Mouse (Mus musculus) frontal cortex, adult (tissue): Measurements from ENCODE around the gene Phactr3.

ENCODE experiments used
- ATAC-seq: cut with Nextera tagmentation; 2 replicates; pipeline ENCODE4 v1.9.2; 2017; ENCODE audit warnings: mild to moderate bottlenecking, moderate library complexity, mixed read lengths; ENCODE audit not compliant: low TSS enrichment

Gene Phactr3

DNA sequence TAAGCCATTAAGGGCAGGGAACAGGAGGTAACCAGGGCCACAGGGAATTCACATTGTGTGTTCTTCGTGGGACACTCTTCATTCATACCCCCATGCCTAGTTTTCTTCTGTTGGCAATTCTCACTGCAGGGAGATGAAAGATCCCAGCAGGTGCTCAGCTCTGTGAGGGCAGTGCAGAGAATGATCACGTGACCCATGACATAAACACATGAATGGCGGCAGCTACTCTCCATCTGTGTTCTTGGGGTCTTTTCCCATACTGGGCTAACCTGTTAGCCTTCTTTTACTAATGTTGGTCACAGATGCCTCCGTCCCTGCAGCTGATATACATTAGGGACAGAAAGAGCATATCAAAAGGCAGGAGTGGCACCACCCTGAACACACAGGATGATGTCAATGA, 16.9 kb downstream of the Phactr3 start:
- ATAC-seq, result no peak

DNA sequence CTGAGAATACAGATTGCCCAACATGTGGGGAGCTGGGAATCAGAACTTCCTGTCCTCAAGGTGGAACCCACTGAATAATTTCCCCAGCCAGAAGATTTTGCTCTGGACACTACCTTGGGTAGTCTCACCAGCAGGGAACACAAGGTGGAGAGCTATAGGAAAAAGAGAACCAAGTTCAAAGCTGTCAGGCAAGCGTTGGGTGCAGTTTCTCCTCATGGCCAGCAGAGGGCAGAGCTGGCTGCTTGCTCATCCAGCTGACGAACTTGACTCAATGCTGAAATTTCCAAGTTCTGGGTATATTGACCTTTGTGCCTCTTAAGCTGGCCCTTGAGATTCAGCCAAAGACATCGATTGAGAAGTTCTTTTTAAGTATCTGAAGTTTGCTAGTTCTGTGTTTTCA, 18.7 kb downstream of the Phactr3 start:
- peak; percentile 28 for ATAC-seq

DNA sequence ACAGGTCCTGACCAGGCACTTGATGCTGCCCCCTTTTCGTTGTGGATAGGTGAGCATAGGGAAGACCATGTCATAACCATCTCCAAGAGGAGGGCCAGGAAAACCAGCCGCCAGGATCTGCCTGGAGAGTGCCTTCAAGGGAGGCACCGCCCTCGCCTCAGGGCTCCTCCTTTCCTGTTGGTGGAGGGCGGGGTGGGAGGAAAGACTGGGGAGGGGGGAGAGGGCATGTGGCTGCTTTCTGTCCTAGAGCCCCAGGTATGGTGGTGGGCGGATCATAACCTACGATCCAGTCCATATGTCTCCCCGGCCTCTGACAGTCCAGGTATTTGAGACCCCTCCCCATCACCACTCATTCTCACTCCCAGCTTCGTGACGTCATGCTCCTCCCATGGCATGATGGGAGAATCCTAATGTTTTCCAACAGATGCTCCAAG, 22.7 kb downstream of the Phactr3 start:
- peak; percentile 69 for ATAC-seq

DNA sequence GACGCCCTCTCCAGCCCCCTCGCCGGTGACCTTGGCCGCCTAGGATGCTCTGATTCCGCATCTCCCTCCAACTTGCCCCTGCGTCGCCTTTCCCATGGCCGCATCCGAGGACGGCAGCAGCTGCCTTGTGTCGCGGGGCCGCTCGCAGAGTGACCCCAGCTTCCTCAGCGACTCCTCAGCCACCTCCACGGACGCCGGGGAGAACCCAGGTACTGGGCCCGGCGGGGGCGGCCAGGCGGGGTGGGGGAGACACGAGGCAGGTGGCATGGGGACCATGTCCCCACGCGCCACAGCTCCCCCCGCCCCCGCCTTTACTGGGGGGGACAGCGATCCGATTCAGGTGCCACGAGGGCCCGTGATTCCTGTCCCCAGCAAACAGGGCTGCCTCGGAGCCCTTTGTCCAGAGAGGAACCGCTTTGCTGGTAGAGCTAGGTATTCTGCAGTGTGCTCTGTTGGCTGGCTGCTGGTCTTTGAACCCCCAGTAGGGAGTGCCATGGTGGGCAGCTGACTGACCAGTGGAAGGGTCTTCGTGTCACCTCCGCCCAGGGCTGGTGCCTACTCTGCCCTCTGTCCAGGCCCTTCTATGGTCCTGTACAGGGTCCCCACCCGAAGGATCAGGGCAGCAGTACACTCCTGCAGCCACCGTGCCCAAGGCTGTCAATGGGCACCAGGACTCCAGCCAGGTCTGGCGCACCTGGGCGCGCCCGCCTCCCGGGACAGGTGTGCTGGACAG, 23.7 kb downstream of the Phactr3 start:
- ATAC-seq, result peak; percentile 7; the same call in 1 of the 2 replicates

DNA sequence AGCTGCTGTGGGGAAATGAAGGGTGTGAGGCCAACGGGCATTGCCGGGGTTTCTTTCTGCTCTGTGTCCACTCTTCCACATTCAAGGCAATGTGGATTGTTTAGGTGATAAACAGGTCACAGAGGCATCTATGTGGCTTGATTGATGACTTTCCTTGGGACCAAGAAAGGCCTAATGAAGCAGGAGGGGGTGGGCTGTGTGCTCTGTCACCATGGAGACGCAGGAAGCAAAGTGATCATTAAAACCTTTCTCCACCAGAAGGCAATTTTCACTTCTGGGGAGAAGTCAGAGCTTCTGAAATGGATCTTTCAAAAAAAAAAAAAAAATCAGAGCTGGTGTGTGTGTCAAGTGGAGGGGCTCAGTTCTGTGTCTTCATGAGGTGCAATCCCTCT, 24.2 kb downstream of the Phactr3 start:
- ATAC-seq, result no peak

DNA sequence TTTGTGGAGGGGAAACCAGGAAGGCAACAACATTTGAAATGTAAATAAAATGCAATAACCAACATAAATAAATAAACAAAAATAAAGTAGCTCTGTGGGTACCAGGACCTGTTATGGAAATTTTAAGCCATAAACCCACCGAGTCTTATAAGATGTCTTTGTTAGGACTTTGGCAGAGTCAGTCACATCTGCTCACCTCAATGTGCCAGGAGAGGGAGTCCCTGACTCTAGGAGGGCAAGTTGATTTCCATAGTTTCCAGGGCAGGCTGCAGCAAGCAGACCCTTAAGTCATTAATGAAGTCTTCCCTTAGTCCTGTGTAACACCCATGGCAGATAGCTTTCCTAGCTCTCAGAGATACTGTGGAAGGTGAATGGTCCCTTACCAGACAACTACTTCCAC, 25.1 kb downstream of the Phactr3 start:
- no peak for ATAC-seq

DNA sequence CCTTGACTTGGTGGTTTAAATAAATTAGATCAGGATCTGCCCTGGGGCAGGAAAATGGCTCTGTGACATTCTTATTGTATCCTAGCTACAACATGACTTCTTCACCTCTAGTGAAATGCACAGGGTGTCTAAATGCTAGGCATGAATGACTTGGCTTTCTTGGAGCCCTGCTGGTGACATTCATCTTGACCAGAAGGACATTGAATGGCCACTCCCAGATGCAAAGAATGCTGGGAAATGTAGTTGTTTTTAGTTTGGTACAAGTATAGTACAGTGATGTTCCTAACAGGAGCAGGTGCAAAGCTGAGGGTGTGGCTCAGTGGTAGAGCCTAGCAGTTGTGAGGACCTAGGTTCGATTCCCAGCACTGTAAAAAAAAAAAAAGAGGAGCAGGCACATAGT, 30.5 kb downstream of the Phactr3 start:
- ATAC-seq, result no peak

DNA sequence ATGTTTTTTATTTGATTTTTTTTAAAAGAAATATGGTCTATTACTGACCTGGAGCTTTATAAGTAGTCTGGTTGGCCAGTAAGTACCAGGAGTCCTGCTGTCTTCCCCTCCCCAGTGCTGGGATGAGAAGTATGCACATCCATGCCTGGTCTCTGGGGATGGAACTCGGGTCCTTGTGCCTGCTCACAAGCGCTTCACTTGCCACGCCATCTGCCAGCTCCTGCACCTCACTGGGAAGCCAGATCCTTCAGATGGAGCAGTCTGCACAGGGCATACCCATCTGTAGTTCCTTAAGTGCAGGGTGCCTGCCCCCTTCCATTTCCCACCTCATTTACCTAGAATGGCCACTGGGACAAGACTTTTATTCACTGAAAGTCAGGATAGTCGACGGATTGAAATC, 31.9 kb downstream of the Phactr3 start:
- no peak for ATAC-seq

DNA sequence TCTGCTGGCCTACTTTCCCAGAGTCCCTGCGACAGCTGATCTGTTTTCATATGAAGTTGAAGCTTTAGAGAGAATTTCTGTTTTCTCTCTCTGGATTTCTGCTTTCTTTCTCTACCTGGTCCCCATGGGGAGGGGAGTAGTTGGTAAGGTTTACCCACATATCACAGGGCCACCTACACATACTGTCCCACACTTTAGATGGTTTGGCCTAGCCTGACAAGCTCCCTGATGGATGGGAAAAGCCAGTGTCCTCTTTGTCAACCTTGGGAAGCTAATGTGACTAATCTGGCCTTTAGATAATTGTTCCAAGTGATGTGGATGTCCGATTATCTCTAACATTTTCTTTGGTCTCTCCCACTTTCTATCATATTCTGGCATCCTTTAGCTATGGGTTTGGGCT, 34.8 kb downstream of the Phactr3 start:
- ATAC-seq, result no peak

DNA sequence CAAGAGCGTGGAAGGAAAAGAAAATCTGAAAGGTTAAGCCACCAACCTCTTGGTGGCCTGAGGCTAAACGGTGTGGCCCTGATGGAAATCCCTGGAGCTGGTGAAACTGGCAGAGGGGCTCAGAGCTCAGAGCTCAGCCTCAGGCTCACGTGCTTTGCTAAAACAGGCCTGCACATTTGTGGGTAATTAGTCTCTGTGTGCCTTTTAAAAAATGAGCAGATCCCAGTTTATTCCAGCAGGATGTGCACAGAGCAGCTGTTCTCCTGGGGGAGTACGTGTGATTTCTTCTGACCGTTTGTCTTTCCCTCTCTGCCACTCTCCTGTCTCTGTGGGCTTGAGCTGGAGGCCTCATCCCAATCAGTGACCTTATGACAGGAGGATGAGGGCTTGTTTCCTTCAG, 35.4 kb downstream of the Phactr3 start:
- ATAC-seq, result peak; percentile 31

DNA sequence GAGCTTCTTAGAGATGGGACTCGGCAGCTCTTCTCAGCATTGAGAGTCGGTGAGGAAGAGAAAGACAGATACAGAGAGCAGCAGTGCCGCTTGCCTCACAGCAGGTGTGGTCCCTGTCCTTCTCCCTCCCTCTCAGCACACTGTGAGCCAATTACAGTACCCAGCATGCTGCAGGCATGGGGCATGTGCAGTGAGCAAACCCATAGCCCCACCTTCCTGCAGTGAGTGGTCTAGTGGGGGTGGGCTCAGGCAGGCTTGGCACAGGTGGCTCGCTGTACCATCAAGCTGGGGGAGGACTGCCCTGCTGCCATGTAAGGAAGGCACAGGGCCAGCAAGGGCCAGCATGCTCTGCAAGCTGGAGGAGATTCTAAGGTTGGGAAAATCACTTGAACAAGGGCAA, 35.8 kb downstream of the Phactr3 start:
- peak; percentile 51 for ATAC-seq

DNA sequence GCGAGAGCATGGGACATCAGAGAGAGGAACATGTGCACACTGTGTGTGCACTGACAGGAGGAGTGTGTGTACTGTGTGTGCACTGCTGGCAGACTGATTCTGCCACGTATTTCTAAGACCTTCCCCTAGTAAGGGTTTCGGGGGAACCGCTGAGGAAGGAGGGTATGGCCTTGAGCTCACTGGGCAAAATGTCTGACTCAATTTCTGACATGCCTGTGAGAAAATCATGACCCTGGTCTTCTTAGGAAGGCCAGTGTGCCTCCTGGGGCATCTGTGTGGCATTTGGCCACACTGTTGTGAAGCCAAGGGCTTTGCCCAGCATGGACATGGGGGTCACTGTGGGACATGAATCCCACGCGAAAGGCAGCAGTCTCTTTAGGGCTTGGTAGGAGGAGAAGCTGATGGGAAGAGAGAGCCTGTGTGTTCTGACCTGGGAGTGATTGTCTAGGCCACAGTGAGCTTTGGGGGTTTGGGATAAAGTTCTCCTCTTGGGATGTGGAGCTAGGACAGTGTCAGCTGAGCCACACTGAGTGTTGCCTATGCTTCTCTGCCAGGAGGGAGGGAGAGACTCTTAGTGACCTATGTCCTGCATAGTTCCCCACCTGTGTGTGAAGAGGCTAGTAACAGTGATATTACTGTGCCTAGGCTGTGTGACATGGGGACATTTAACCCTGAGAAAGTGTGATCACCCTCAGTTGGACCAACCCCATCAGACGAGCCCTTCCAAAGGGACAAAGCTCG, 36.6 kb downstream of the Phactr3 start:
- no peak for ATAC-seq

DNA sequence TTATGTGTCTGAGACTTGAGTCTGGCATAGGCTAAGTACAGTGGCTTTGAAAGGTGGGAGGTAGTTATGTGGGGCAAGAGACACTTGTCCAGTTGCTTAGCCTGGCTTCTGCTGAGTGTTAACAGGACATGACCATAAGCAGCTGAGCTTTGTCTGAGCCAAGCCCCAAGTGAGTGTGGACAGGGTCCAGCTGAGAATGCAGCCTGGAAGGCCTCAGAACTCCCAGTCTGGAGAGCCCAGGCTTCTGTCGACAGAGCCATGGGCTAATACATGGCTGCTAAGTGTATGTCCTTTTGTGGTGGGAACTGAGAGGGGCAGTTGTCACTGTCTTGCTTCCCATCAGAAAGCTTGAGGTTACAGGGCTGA, 37.1 kb downstream of the Phactr3 start:
- ATAC-seq, result no peak

DNA sequence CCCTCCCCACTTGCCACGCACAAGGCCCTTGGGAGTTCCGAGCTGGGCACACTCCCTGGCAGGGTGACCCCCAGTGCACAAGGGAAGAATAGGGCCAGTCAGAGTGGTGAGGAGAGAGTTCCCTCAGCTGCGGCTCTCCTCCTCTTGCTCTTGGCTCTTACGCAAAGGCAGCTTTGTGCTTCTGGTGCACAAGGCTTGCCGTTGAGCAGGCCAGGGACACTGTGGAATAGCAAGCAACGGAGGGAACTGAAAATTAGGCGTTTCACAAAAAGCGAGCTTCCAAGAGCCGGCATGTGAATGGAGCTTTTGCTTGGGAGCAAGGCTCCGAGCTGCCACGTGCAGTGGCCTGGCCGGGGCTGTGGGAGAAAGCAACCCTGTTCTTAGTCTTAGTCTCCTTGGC, 40.2 kb downstream of the Phactr3 start:
- ATAC-seq, result peak; percentile 71

DNA sequence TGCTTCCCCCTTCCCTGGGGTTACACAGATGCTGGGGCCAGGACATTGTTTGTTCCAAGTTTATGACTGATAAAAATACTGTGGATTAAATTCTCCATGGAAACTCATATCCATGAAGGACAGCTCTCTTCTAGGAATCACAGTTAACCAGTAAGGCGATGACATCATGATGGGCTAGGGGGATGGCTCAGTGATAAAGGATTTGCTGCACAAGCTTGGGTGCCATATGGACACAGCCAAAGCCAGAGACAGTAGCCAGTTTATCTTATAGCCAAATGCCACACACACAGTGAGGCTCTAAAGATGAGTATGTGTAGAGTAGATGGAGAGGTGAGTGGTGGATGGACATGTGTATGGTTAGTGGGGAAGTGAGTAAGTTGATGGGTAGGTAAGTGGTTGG, 45.2 kb downstream of the Phactr3 start:
- ATAC-seq, result no peak

DNA sequence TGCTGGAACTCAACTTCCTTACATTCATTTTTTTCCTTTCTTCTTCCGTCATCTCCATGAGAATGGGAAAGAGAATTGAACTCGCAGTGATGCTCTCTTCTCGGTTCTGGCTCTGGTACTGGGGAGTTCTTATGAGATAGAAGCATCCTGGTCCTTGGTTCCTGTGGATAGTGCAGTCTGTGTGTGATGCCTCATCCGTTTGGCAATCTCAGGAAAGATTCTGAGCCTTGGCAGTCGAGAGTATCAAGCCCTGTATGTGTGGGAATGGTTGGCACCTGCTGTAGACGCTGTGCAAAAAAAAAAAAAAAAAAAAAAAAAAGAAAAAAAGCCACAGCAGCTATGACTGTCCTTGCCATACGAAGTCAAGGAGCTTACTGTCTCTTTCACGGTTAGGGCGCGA, 47.2 kb downstream of the Phactr3 start:
- peak; percentile 93 for ATAC-seq

DNA sequence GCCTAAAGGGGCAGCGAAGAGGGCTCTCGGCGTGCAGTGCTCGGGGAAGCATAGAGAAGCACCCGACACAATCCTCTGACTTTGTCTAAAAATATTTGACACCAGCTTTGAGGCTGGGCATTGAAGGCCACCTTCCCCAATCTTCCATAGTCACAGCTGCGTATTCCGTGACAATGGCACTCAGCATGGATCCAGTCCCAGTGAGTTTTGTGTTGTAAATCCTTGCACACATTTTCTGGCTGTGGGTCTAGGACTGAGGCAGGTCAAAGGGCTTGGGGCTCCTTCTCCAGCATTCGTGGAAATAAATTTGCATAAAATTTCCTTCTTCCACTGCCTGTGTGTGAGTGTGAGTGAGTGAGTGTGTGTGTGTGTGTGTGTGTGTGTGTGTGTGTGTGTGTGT, 51.2 kb downstream of the Phactr3 start:
- no peak for ATAC-seq

DNA sequence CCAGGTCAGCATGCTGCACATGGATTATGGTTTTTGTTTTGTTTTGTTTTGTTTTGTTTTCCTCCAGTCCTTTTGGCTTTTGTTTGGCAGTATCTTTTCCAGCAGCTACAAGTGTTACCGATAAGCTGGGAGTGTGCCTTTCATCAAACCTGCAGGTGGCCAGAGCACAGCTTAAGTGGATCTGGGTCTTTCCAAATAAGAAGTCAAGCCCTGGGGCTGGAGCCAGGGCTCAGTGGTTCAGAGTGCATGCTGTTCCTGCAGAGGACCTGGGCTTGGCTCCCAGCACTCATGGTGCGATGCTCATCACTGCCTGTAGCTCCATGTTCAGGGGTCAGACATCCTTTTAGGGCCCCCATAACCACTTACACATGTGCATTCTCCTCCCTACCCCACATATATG, 55.2 kb downstream of the Phactr3 start:
- no peak for ATAC-seq

DNA sequence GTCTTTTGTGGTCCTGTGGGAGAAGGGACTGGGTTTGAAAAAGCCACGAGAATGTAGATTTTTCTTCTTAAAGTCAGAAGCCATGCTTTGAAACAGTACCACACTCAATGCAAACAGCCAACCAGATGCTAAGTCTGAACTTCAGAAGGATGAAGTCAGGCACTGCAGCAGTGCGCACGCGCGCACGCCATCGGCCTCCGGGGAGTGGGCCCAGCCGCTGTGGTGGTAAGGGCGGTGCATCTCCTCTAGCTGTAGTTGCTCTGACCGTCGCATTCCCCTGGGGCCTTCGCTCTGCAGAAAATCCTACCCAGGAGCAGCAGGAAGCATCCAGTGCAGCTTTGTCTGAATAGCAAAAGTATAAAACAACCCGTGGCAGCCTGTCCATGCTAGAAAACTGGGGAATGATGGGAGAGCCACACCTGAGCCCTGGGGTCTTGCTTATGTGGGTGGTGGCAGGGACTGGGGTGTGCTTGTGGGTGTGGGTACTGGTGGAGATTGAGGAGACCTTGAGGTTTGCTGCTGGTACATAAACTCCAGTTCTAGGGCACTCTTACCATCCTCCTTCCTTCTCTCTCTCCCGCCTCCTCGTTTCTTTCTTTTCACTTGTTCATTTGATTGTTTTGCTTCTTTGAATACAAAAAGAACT, 56.6 kb downstream of the Phactr3 start:
- peak; percentile 89 for ATAC-seq

DNA sequence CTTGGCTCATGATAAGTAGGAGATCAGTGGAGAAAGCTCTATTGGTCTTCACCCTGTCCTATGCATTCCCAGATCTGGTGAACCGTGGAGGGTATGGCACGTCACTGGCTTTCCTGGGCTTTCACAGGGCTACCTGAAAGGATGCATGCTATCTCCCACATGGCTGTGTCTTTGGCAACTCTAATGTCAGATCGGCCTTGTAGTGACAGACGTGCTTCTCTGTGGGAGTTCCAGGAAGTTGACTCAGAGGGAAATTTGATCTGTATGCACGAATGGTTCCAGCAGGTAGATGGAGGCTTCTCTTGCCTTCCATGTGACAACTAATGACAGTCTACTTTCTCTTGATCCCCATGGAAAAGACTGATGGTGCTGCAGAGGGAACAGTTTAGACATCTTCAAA, 65.5 kb downstream of the Phactr3 start:
- ATAC-seq, result no peak

DNA sequence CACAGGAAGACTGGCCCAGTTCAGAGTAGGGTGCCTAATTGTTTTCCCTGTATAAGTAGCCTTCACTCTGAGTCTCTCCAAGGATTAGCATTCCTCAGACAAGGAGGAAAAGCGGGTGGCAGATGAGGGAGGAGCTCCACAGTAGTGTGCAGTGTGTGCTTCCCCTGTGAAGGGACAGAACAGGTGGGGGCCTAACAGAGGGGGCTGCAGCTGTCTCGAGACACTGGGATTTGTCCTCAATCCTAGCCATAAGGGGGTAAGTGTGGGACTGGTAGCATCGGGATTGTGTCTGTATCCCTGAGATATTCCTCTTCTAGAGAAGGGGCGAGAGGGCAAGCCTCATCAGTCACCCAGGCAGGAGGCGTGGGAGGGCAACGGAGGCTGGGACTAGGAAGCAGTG, 66.1 kb downstream of the Phactr3 start:
- 0 out of 2 replicates have a peak, but pooled peaks have one; percentile 8 for ATAC-seq

DNA sequence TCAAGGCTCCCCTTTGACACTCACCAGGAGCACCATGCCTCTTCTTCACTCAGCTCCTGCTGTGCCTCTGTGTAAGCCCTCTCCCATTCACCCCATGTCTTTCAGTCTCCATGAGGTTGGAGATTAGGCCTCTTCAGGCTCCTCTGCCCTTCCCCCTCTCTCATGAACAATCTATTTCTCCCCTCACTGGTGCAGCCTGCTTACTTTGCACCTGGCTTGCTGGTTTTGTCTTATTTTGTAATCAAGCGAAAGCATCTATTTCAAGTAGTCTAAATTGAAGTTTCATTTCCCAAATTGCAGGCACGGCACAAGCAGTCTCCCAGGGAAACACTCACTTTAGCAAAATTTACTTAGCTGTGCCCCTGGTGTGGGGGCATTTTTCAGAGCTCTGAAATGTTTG, 70.2 kb downstream of the Phactr3 start:
- ATAC-seq, result peak; percentile 15; the same call in 1 of the 2 replicates

DNA sequence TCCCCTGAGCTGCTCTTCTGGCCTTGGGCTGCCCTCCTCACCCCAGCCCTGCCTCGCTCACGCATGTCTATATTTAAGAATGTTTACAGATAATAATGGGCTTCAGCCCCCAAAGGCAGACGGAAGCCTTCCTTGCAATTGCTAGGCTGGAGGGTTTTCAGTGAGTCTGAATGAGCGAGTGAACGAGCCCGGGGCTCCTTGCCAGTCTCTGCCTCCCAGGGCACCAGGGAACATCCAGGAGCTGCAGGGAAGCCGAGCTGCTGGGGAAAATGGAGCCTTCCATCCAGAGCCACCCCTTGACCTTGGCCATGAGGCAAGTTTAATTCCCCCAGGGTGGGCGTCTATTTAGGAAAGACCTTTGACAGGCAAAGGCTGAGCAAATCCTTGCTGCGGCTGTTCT, 74.1 kb downstream of the Phactr3 start:
- no peak for ATAC-seq
